Mouse (Mus musculus) kidney, embryonic 15.5 days (tissue): ENCODE results near the gene Myo9a. TPM values are rescaled to one million over a fixed set of nuclear protein-coding genes. Genes with fewer than 3 reads are reported as not detected.

ENCODE experiments used
- ATAC-seq: fragments of 200-750 bp; cut with Nextera tagmentation; replicated peaks from 2 replicates; pipeline ENCODE4 v1.8.0; 2017; ENCODE audit warnings: moderate TSS enrichment; ENCODE audit not compliant: low FRiP score
- H3K27ac ChIP-seq: fragments of 300-500 bp; sonication (generic); 2 replicates; pipeline ENCODE4 v1.5.1; 2015; ENCODE audit warnings: mild to moderate bottlenecking, inconsistent platforms
- H3K27me3 ChIP-seq: fragments of 300-500 bp; sonication (generic); 2 replicates; pipeline ENCODE4 v1.6.1; 2015; ENCODE audit warnings: inconsistent platforms
- H3K36me3 ChIP-seq: fragments of 300-500 bp; sonication (generic); 2 replicates; pipeline ENCODE4 v1.6.1; 2015; ENCODE audit warnings: inconsistent platforms
- H3K4me1 ChIP-seq: fragments of 300-500 bp; sonication (generic); 2 replicates; pipeline ENCODE4 v1.6.1; 2015; ENCODE audit warnings: inconsistent platforms
- H3K4me2 ChIP-seq: fragments of 300-500 bp; sonication (generic); 2 replicates; pipeline ENCODE4 v1.6.1; 2015; ENCODE audit warnings: moderate library complexity, mild to moderate bottlenecking, inconsistent platforms
- H3K4me3 ChIP-seq: fragments of 300-500 bp; sonication (generic); replicated peaks from 2 replicates; pipeline ENCODE4 v1.5.1; 2015; ENCODE audit warnings: mild to moderate bottlenecking, inconsistent platforms
- H3K9ac ChIP-seq: fragments of 300-500 bp; sonication (generic); 2 replicates; pipeline ENCODE4 v1.6.1; 2015; ENCODE audit warnings: mild to moderate bottlenecking, inconsistent platforms
- H3K9me3 ChIP-seq: fragments of 300-500 bp; sonication (generic); replicated peaks from 2 replicates; pipeline ENCODE4 v1.6.1; 2016; ENCODE audit warnings: inconsistent platforms
- WGBS: fragments of 180-500 bp; shearing (Covaris S2); methylation state at CpG from one replicate; pipeline ENCODE4 v1.1.7; 2015; ENCODE audit warnings: mixed read lengths; 5-methylcytosine and 5-hydroxymethylcytosine counted together
- polyA plus RNA-seq: library from polyadenylated mRNA; unstranded; fragments of >200 nt; fragmentation: Nextera tagmentation; extraction: Ambion mirVana; gene quantifications from 2 replicates; pipeline ENCODE4 v1.2.1, GENCODE M21; 2015

The Myo9a gene
- polyA plus RNA-seq, result 15.1 and 18.7 TPM in 2 replicates

GRCm38 (mm10) chr9:59750267-59751065, at the start of gene Myo9a, which contains the start of gene Senp8:
TSS of gene Myo9a (plus strand) at chr9:59750896.
TSS of gene Senp8 (minus strand) at chr9:59750710.
- no peaks in the 10 kb centered on the region for H3K9me3 ChIP-seq
- no peaks in the 10 kb centered on the region for H3K36me3 ChIP-seq
- H3K4me2 ChIP-seq, result peak within 1 kb of the TSS; percentile 72
- peak; percentile 95 for ATAC-seq
- no peaks in the 10 kb centered on the region for H3K27me3 ChIP-seq
- H3K27ac ChIP-seq, result peak within 1 kb of the TSS; percentile 97
- peak within 1 kb of the TSS; percentile 77 for H3K4me3 ChIP-seq
- under 1% methylated on average over 51 of the region's 59 CpGs for WGBS
- peaks cover 19% of the 10 kb centered on the region for H3K4me1 ChIP-seq
- peak within 1 kb of the TSS; percentile 69 for H3K9ac ChIP-seq

- Histone ChIP-seq H3K36me3 (no peaks in the 10 kb centered on the region), H3K27me3 (no peaks in the 10 kb centered on the region), H3K9me3 (no peaks in the 10 kb centered on the region), H3K9ac (no peak overlapping the region), H3K27ac (no peak overlapping the region), H3K4me3 (no peak overlapping the region), H3K4me1 (no peaks in the 10 kb centered on the region), H3K4me2 (no peak overlapping the region)
- 87% methylated on average over 7 of the region's 7 CpGs for WGBS
- ATAC-seq, result no peak
These were observed 49.6 kb upstream of the Myo9a start for GRCm38 (mm10) chr9:59701094-59701493.

DNA sequence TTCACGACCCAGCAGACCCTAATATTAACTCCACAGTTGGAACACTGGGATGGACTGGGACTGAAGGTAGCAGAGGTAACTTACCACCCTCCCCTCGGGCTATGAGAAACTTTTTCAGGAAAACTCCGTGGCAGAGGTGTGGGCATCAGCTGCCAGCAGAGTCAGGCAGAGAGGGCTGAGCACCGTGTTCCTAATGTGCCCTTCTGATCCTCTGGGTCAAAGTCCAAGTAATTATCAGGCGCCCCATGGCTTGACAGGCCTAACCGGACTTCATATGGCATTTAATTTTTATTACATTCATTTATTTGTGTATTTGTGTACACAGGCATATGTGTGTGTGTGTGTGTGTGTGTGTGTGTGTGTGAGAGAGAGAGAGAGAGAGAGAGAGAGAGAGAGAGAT, 47.6 kb upstream of the Myo9a start:
- no peaks in the 10 kb centered on the region for H3K36me3 ChIP-seq
- no peaks in the 10 kb centered on the region for H3K9me3 ChIP-seq
- H3K4me1 ChIP-seq, result peaks cover 8% of the 10 kb centered on the region; the same call in 1 of the 2 replicates
- H3K4me2 ChIP-seq, result no peak overlapping the region
- H3K9ac ChIP-seq, result no peak overlapping the region
- ATAC-seq, result no peak
- H3K4me3 ChIP-seq, result no peak overlapping the region
- 64% methylated on average over 6 of the region's 6 CpGs for WGBS
- H3K27ac ChIP-seq, result no peak overlapping the region
- H3K27me3 ChIP-seq, result no peaks in the 10 kb centered on the region

- H3K4me1 ChIP-seq, result peaks cover 12% of the 10 kb centered on the region; the same call in 1 of the 2 replicates
- H3K27ac ChIP-seq, result no peak overlapping the region
- H3K9me3 ChIP-seq, result no peaks in the 10 kb centered on the region
- no peak overlapping the region for H3K4me2 ChIP-seq
- no peak; the same call in 1 of the 2 replicates for ATAC-seq
- no peaks in the 10 kb centered on the region for H3K36me3 ChIP-seq
- 57% methylated on average over 10 of the region's 10 CpGs for WGBS
- no peaks in the 10 kb centered on the region for H3K27me3 ChIP-seq
- no peak overlapping the region for H3K9ac ChIP-seq
- H3K4me3 ChIP-seq, result no peak overlapping the region
These were observed 43.6 kb upstream of the Myo9a start for GRCm38 (mm10) chr9:59706850-59707825.

- H3K4me3 ChIP-seq, result no peak overlapping the region
- H3K27me3 ChIP-seq, result no peaks in the 10 kb centered on the region
- no peak for ATAC-seq
- no peaks in the 10 kb centered on the region for H3K9me3 ChIP-seq
- no peak overlapping the region for H3K4me2 ChIP-seq
- H3K9ac ChIP-seq, result no peak overlapping the region
- H3K4me1 ChIP-seq, result peaks cover 12% of the 10 kb centered on the region; the same call in 1 of the 2 replicates
- WGBS, result 76% methylated on average over 3 of the region's 3 CpGs
- H3K27ac ChIP-seq, result no peak overlapping the region
- H3K36me3 ChIP-seq, result no peaks in the 10 kb centered on the region
These were observed 41.5 kb upstream of the Myo9a start for GRCm38 (mm10) chr9:59709225-59709624.

- Histone ChIP-seq H3K9me3 (no peaks in the 10 kb centered on the region), H3K4me2 (no peak overlapping the region), H3K9ac (no peak overlapping the region), H3K36me3 (no peaks in the 10 kb centered on the region), H3K27me3 (no peaks in the 10 kb centered on the region), H3K4me1 (peaks cover 10% of the 10 kb centered on the region), H3K27ac (no peak overlapping the region), H3K4me3 (no peak overlapping the region)
- 53% methylated on average over 7 of the region's 7 CpGs for WGBS
- no peak for ATAC-seq
These were observed 34.3 kb upstream of the Myo9a start for GRCm38 (mm10) chr9:59716275-59716898.

DNA sequence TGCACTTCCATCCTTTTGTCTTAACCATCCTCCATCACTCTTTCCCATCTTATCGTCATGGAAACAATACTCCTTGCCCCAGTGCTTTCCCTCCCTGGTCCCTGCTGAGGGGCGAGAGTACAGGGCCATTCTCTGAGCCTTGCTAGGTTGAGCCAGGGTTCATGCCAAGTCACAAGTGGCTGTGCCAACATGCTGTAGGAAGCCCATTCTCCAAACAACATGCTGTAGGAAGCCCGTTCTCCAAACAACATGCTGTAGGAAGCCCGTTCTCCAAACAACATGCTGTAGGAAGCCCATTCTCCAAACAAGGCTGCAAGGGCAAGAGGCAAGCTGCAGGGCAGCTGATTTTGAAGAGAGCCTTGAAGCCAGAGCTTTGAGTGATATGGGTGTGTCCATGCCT, 32.5 kb upstream of the Myo9a start:
- 86% methylated on average over 4 of the region's 4 CpGs for WGBS
- Histone ChIP-seq H3K4me3 (no peak overlapping the region), H3K27me3 (no peaks in the 10 kb centered on the region), H3K36me3 (no peaks in the 10 kb centered on the region), H3K9me3 (no peaks in the 10 kb centered on the region), H3K9ac (no peak overlapping the region), H3K27ac (no peak overlapping the region), H3K4me1 (peaks cover 11% of the 10 kb centered on the region), H3K4me2 (no peak overlapping the region)
- no peak for ATAC-seq

DNA sequence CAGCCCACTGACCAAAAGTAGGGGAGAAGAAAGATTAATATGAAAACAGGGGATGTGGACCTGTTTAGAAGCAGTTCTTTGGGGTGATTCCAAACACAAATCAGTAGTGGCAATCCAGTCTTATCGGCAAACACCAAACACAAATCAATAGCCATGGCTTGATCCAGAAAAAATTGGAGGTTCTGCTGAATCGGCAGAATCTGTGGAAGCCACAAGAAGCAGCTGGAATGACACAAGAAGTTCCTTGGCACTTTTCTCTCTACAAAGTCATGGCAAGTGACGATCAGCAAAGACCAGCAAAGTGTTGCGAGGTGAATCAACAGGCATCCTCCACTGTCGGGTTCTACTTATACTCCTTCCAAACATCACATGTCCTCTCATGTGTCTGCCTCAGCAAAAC, 29.6 kb upstream of the Myo9a start:
- Histone ChIP-seq H3K27me3 (no peaks in the 10 kb centered on the region), H3K4me1 (peaks cover 32% of the 10 kb centered on the region), H3K27ac (no peak overlapping the region), H3K9me3 (no peaks in the 10 kb centered on the region), H3K36me3 (no peaks in the 10 kb centered on the region), H3K4me2 (no peak overlapping the region), H3K4me3 (no peak overlapping the region), H3K9ac (no peak overlapping the region)
- 87% methylated on average over 5 of the region's 5 CpGs for WGBS
- ATAC-seq, result no peak

GRCm38 (mm10) chr9:59723096-59723657, 27.5 kb upstream of the Myo9a start:
- Histone ChIP-seq H3K4me2 (peak overlapping the region; percentile 59), H3K4me1 (peaks cover 41% of the 10 kb centered on the region), H3K27me3 (no peaks in the 10 kb centered on the region), H3K9me3 (no peaks in the 10 kb centered on the region), H3K9ac (0 out of 2 replicates have a peak overlapping the region, but pooled peaks have one; percentile 29), H3K36me3 (no peaks in the 10 kb centered on the region), H3K27ac (peak overlapping the region; percentile 96), H3K4me3 (peak overlapping the region; percentile 29)
- 11% methylated on average over 10 of the region's 10 CpGs for WGBS
- ATAC-seq, result peak; percentile 30; the same call in 1 of the 2 replicates

DNA sequence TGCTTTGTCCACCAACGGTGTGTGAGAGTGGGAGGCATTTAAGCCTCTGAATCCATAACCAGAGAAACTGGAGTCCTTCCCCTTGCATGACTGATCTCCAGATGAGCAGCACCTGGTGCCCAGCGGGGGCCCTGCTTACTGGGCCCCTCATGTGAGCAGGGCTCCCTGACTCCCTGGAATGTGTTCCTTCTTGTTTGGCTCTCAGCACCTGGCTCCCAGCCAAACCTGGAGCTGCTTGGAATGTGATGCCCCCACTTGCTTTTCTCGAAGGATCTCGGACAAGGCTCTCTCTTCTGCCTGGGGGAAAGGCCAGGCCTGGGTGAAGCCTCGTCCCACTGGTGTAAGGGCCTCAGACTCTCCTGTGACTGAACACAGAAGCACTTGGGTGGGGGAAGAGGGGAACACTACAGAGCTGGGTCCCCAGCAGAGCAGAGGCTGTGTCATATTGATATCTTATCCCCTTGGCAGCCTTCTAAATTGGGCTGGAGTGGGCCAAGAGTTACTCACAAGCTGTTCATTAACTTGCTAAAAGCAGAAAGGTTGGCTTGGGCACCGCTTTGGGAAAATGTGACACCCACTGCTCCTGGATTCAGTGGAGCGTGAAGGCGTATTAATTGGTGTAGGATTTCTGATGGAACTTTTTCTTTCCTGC, 26.8 kb upstream of the Myo9a start:
- Histone ChIP-seq H3K9me3 (no peaks in the 10 kb centered on the region), H3K27me3 (no peaks in the 10 kb centered on the region), H3K9ac (no peak overlapping the region), H3K4me2 (peak overlapping the region; percentile 59), H3K4me1 (peaks cover 42% of the 10 kb centered on the region), H3K4me3 (no peak overlapping the region), H3K27ac (peak overlapping the region; percentile 96), H3K36me3 (no peaks in the 10 kb centered on the region)
- 37% methylated on average over 8 of the region's 8 CpGs for WGBS
- ATAC-seq, result peak; percentile 91

- peak overlapping the region; percentile 96 for H3K27ac ChIP-seq
- no peaks in the 10 kb centered on the region for H3K36me3 ChIP-seq
- WGBS, result 64% methylated on average over 10 of the region's 10 CpGs
- H3K9me3 ChIP-seq, result no peaks in the 10 kb centered on the region
- no peak for ATAC-seq
- no peaks in the 10 kb centered on the region for H3K27me3 ChIP-seq
- no peak overlapping the region for H3K9ac ChIP-seq
- no peak overlapping the region for H3K4me2 ChIP-seq
- no peak overlapping the region for H3K4me3 ChIP-seq
- peaks cover 42% of the 10 kb centered on the region for H3K4me1 ChIP-seq
These were observed 25.2 kb upstream of the Myo9a start for GRCm38 (mm10) chr9:59725515-59725914.
